Mouse (Mus musculus): ENCODE results near the gene Crebl2. TPM values are rescaled to one million over a fixed set of nuclear protein-coding genes. Genes with fewer than 3 reads are reported as not detected.

Gene Crebl2
- polyA plus RNA-seq (2017; shearing (Covaris generic)), result 42.6 TPM

DNA sequence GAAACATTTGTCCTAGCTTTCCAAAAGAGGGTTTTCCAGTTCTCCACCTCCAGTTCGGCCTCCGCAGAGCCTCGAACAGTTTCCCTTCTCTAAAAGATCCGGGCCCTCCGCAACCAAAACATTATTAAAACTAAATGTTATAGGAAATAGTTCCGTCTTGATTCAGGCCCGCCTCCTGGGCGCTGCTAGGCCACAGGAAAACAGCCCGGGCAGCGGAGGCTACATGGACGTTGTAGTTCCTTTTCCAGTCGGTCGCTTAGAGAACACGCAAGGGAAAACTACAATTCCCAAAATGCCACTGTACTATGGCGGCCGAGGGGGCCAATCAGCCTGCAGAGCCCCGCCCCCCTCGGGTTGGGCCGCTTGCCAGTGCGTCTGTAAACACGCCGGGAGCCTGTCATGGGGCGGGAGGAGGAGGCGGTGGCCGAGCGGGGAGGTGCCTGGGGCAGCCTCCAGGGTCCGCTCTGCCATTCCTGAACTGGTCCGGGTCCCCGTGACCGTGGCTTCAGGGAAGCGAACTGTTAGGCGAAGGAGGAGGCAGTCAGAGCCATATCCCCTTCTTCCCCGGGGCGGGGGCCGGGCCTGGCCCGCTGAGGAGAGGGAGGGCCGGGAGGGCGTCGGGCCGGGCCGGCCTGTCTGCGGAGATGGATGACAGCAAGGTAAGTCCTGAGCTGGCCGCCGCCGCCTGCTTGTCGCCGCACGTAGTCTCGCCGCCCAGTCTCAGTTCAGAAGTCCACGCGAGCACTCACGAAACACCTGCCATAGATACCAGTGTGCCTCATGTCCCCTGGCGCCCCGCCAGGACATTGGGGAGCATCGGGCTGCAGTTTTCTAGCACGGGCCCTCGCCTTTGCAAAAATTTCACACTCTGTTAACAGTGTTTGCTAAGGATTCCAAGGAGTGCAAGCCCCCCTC lies at the start of gene Crebl2:
Gene Crebl2, plus strand, starts transcription at position 369 of the 915 bp plus-strand sequence.

DNA sequence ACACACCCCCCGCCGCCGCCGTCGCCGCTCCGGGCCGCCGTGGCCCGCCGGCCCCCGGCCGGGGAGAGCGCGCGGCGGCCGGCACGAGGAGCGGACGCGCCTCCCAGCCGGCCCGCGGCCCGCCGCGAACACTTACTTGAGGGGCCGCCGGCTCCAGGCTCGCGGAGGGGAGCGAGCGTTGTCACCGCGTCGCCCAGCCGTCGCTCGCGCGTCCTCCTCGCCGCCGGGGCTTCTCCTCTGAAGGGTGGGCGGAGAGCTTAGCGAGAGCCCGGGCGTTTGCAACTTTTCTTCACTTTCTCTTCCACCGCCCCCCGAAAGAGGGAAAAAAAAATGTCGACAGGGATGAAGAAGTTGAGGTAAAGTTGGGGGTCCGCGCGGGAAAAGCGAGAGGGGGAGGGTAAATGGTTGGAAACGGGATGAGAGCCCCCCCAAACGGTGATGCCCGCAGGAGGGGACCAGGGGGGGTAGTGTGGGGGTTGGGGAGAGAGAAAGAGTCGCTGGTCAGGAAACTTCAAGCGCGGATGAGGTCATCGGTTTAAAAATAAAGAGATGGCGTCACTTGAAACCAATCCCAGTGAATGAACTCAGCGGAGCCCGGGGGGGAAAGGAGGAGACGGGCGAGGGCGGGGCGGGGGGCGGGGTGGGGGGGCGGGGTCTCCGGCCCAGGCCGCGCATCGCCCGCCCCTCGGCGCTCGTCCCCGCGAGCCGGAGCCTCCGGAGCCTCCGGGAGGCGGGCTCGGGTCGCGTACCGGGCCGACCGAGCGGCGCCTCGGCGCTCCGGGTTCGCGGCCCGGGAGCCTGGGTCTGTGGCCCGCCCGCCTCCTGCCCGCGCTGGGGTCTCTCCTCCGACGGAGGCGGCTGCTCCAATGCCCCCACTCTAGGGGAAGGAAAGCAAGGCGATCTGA lies 37.6 kb upstream of the Crebl2 start, which contains the start of gene Dusp16:
Gene Dusp16, minus strand, starts transcription at position 485 of the 905 bp plus-strand sequence.

DNA sequence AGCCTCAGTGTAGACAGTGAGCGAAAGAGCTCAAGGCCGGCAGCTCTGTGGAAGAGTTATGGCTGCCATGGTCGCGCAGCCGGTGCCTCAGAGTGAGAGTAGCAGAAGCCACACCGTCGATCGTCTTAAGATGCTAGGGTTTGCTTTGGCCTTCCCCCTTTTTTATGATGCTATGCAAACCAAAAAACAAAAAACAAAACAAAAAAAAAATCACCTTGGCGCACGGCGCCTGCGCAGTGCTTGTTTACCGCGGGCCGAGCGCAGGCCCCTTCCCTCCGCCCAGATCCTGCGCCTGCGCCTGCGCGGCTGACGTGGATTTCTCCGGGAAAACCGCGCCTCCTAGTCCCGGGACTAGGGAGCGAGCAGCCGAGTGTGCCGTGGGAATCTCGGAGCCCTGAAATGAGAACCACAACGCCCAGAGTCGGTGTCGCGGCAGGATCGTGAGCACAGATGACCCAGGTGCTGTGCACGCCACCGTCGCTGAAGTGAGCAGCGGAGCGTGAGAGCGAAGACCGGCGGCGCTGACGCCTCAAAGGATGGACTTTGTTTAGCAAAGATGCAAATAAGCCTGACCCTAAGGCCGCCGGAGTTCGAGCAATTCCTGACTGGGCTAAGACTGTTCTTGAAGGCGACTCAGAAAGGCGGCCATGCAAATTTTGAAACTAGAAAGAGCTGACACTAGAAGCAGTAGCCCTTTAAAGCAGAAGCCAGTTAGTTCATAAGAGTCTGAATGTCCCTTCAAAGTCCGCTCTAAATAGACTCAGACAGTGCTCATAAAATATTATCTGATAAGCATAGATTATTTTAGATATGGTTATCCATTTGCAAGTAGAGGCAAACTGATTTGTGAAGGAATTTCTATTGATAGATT lies 68.4 kb downstream of the Crebl2 start, which contains the start of gene Gpr19:
Gene Gpr19, minus strand, starts transcription at position 484 of the 871 bp plus-strand sequence.

Other genes starting within 250 kb of the Crebl2 start
- gene Mansc1, start 197.7 kb upstream of the Crebl2 start, polyA plus RNA-seq (2017; shearing (Covaris generic)), result 6.5 TPM
- 19.1 TPM for gene Borcs5, start 190.6 kb upstream of the Crebl2 start, polyA plus RNA-seq (2017; shearing (Covaris generic))
- gene Dusp16, start 37.5 kb upstream of the Crebl2 start, polyA plus RNA-seq (2017; shearing (Covaris generic)), result 1.3 TPM
- 6.7 TPM for gene Gpr19, start 68.4 kb downstream of the Crebl2 start, polyA plus RNA-seq (2017; shearing (Covaris generic))
- gene Cdkn1b, start 90.2 kb downstream of the Crebl2 start, polyA plus RNA-seq (2017; shearing (Covaris generic)), result 50.8 TPM
- 0.17 TPM for gene Apold1, start 151.6 kb downstream of the Crebl2 start, polyA plus RNA-seq (2017; shearing (Covaris generic))
- 154 TPM for gene Ddx47, start 181.5 kb downstream of the Crebl2 start, polyA plus RNA-seq (2017; shearing (Covaris generic))
- gene Gprc5a, start 235.5 kb downstream of the Crebl2 start, polyA plus RNA-seq (2017; shearing (Covaris generic)), result 1.1 TPM

All from activated CD4-positive, CD25-positive, alpha-beta regulatory T cell, adult 9 weeks (primary cell).